Mouse (Mus musculus): ENCODE data around the gene Abcc3. TPM values are rescaled to one million over a fixed set of nuclear protein-coding genes. Genes with fewer than 3 reads are reported as not detected.
A peak's percentile ranks its signal among the peaks of the same experiment; 100 is the strongest.

Gene Abcc3
- polyA plus RNA-seq, 1 experiment from 2014 or later, result 10.5 TPM

DNA sequence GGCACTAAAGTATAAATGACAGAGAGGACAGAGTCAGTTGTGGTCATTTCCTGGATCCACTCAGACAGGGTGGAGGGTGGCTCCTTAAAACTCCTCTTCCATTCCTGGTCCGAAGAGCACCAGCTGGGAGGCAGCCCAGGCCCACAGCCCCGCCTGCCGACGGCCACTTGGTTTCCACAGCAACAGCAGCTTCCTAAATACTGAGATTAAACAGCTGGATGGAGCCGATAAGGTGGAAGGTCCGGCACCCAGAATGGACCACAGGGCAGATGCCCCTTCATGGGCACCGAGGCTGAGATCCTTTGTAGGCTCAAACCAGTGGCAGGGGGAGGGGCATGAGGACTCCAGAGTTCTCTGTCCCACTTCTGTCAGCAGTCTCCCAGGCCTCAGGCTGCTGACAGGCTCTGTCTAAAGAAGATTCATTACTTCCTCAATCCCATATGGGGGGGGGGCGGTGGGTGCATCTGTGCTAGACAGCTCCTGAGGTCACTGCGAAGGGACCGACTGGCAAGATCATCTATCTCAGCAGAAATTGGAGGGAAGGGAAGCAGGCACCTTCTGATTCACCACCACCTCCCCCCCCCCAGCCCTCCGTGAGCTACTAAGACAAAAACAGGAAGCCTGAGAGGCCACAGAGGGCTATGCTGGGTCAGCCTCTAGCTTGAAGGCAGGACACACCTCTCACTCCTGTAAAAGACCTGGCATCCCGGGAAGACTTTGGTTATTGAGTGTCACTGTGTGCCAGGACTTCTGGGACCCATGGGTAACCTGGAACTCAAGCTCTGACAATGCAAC is 6.6 kb downstream of the Abcc3 start:
- peak; percentile 89 for DNase-seq (ENCODE audit: low spot score)
- Histone ChIP-seq H3K27ac (peak overlapping the region; percentile 60; the same call in 1 of the 2 replicates), H3K4me3 (replicated peaks; ENCODE audit: low read depth, low read length) (no peak overlapping the region), H3K9ac (ENCODE audit: low read depth, low read length) (no peak overlapping the region), H3K4me2 (ENCODE audit: low read length) (peak overlapping the region; percentile 41), H3K9me3 (replicated peaks; ENCODE audit: low read length) (no peaks in the 10 kb centered on the region), H3K4me1 (replicated peaks; ENCODE audit: insufficient read depth, low read length) (peaks cover 22% of the 10 kb centered on the region; the same call in 1 of the 2 replicates), H3K36me3 (ENCODE audit: insufficient read depth, low read length) (no peaks in the 10 kb centered on the region), H3K27me3 (ENCODE audit: insufficient read depth, low read length) (no peaks in the 10 kb centered on the region)
- ATAC-seq (replicated peaks; ENCODE audit: low FRiP score, low read depth), result peak; percentile 71
- 3% methylated on average over 12 of the region's 12 CpGs for WGBS
- peak; percentile 30; the same call in 1 of the 2 replicates for TF ChIP-seq CTCF (IDR thresholded peaks at IDR 0.05; ENCODE audit: low read depth)

DNA sequence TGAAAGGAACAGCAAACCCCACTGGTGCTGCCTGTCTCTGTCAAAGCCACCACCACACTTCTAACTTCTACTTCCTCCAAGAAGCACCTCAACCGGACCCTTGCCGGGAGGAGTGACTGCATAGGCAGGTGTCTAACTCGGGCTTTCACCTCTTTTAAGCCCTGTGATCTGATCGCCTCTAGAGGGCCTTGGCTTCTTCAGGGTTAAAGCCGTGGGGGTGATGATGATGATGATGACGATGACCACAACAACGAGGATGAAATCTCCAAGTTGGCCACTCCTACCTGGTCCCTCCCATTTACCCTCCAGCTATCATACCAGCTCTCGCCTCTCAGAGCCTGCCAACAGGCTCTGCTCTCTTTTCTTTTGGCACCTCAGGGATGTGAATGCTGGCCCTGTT is 13.1 kb downstream of the Abcc3 start:
- Histone ChIP-seq H3K9ac (ENCODE audit: low read depth, low read length) (no peak overlapping the region), H3K27me3 (ENCODE audit: insufficient read depth, low read length) (no peaks in the 10 kb centered on the region), H3K27ac (no peak overlapping the region), H3K9me3 (replicated peaks; ENCODE audit: low read length) (no peaks in the 10 kb centered on the region), H3K4me1 (replicated peaks; ENCODE audit: insufficient read depth, low read length) (0 out of 2 replicates have a peak, but pooled peaks cover 6% of the 10 kb centered on the region), H3K36me3 (ENCODE audit: insufficient read depth, low read length) (no peaks in the 10 kb centered on the region), H3K4me2 (ENCODE audit: low read length) (no peak overlapping the region), H3K4me3 (replicated peaks; ENCODE audit: low read depth, low read length) (no peak overlapping the region)
- ATAC-seq (replicated peaks; ENCODE audit: low FRiP score, low read depth) (no peak), DNase-seq (ENCODE audit: low spot score) (no peak)
- 65% methylated on average over 8 of the region's 8 CpGs for WGBS
- TF ChIP-seq CTCF (IDR thresholded peaks at IDR 0.05; ENCODE audit: low read depth), result no peak

DNA sequence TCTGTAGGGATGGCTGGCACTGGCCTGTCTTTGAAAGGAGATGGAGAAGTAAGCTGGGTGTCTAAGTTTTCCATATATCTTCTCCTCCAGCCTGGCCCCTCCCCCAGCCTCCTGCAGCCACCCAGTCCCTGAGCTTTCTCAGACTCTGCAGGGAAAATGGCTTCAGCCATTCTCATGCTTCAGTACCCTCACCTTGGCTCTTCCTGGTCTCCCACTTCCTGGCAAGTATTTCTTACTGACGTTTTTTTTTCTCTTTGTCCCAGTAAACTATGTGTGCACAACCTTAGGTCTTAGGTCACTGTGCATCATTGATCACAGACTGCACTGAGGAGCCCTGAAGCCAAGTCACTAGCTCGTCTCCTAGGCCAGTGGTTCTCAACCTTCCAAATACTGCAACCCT is 13.7 kb downstream of the Abcc3 start:
- ATAC-seq (replicated peaks; ENCODE audit: low FRiP score, low read depth) (peak; percentile 76), DNase-seq (ENCODE audit: low spot score) (peak; percentile 71)
- 0 out of 2 replicates have a peak, but pooled peaks cover 6% of the 10 kb centered on the region for H3K4me1 ChIP-seq (replicated peaks; ENCODE audit: insufficient read depth, low read length)
- no peaks in the 10 kb centered on the region for H3K9me3 ChIP-seq (replicated peaks; ENCODE audit: low read length)
- no peaks in the 10 kb centered on the region for H3K36me3 ChIP-seq (ENCODE audit: insufficient read depth, low read length)
- TF ChIP-seq CTCF (IDR thresholded peaks at IDR 0.05; ENCODE audit: low read depth), result no peak
- 15% methylated on average over 2 of the region's 2 CpGs for WGBS
- H3K4me2 ChIP-seq (ENCODE audit: low read length), result no peak overlapping the region
- no peak overlapping the region for H3K9ac ChIP-seq (ENCODE audit: low read depth, low read length)
- no peaks in the 10 kb centered on the region for H3K27me3 ChIP-seq (ENCODE audit: insufficient read depth, low read length)
- H3K4me3 ChIP-seq (replicated peaks; ENCODE audit: low read depth, low read length), result no peak overlapping the region
- no peak overlapping the region for H3K27ac ChIP-seq

DNA sequence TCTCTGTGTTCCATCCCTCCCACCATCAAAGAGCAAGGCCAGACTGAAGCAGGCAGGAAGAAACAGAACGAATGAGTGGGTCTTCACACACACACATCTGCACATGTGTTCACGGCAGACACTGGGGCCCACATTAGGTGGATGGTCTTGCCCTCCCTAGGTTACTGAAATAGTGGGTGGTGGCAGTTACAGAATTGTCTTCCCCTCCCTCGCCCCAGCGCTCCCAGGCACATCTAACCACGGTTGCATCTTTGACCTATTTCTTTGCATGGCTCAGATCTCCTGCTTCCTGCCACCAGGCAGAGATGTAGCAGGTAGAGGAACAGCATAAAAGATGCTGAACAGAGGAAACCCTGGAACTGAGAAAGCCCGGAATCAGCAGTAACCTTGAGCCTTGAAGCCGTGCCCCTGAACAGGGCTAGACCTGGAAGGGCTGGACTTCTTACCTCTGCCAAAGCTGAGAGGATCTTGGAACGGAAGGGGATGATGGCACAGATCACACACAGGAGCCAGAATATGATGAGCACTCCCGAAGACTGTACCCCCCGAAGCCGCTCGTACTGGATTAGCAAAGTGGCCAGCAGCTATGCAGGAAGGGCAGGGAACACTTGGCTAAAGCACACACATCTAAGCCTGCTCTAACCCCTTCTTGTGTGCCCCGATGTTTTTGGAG is 18.4 kb downstream of the Abcc3 start:
- Histone ChIP-seq H3K27ac (no peak overlapping the region), H3K4me3 (replicated peaks; ENCODE audit: low read depth, low read length) (no peak overlapping the region), H3K4me2 (ENCODE audit: low read length) (no peak overlapping the region), H3K9me3 (replicated peaks; ENCODE audit: low read length) (no peaks in the 10 kb centered on the region), H3K36me3 (ENCODE audit: insufficient read depth, low read length) (no peaks in the 10 kb centered on the region), H3K4me1 (replicated peaks; ENCODE audit: insufficient read depth, low read length) (peaks cover 6% of the 10 kb centered on the region; the same call in 1 of the 2 replicates), H3K9ac (ENCODE audit: low read depth, low read length) (no peak overlapping the region), H3K27me3 (ENCODE audit: insufficient read depth, low read length) (no peaks in the 10 kb centered on the region)
- no peak for TF ChIP-seq CTCF (IDR thresholded peaks at IDR 0.05; ENCODE audit: low read depth)
- 80% methylated on average over 13 of the region's 13 CpGs for WGBS
- no peak for DNase-seq (ENCODE audit: low spot score)
- no peak for ATAC-seq (replicated peaks; ENCODE audit: low FRiP score, low read depth)

DNA sequence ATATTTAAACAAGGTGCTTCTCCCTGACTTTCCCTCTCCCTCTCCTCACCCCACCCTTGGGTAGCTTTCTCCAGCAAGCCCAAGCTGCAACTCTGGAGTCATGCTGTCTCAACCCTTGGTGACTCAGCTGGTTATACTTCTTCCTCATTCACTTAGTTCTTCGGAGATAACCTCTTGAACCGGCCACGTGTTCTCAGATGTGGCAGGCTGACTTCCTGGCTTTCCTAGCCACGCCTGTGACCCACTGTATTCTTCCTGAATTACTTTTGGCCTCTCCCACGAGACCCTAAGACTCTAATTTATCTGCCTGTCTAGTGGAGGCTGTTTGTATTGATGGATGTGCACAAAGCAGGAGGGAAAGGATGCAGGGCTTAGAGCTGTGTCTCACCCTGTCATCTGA is 22.0 kb downstream of the Abcc3 start:
- ATAC-seq (replicated peaks; ENCODE audit: low FRiP score, low read depth) (peak; percentile 57), DNase-seq (ENCODE audit: low spot score) (peak; percentile 52)
- Histone ChIP-seq H3K4me2 (ENCODE audit: low read length) (no peak overlapping the region), H3K4me3 (replicated peaks; ENCODE audit: low read depth, low read length) (no peak overlapping the region), H3K27me3 (ENCODE audit: insufficient read depth, low read length) (no peaks in the 10 kb centered on the region), H3K27ac (no peak overlapping the region), H3K36me3 (ENCODE audit: insufficient read depth, low read length) (no peaks in the 10 kb centered on the region), H3K9me3 (replicated peaks; ENCODE audit: low read length) (no peaks in the 10 kb centered on the region), H3K4me1 (replicated peaks; ENCODE audit: insufficient read depth, low read length) (no peaks in the 10 kb centered on the region; the same call in 1 of the 2 replicates), H3K9ac (ENCODE audit: low read depth, low read length) (no peak overlapping the region)
- no peak for TF ChIP-seq CTCF (IDR thresholded peaks at IDR 0.05; ENCODE audit: low read depth)
- WGBS, result 9% methylated on average over 5 of the region's 5 CpGs

DNA sequence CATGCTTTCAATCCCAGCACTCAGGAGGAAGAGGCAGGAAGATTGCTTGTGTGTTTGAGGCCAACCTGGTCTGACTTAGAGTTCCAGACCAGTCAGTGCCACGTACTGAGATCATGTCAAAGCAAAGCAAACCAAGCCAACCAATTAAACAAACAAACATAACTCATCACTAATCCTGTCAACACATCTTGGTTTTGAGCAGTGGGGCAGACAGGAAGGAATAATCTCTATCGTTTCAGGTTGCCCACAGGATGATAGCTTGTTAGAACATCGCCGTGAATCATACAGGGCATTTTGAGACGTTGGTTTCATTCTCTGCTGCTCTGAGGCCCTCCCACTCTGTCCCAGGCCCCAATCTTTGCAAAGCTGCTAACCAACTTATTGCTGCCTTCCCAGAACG is 22.8 kb downstream of the Abcc3 start:
- Histone ChIP-seq H3K9me3 (replicated peaks; ENCODE audit: low read length) (no peaks in the 10 kb centered on the region), H3K4me1 (replicated peaks; ENCODE audit: insufficient read depth, low read length) (no peaks in the 10 kb centered on the region; the same call in none of the 2 replicates), H3K4me3 (replicated peaks; ENCODE audit: low read depth, low read length) (no peak overlapping the region), H3K27me3 (ENCODE audit: insufficient read depth, low read length) (no peaks in the 10 kb centered on the region), H3K27ac (no peak overlapping the region), H3K4me2 (ENCODE audit: low read length) (no peak overlapping the region), H3K9ac (ENCODE audit: low read depth, low read length) (no peak overlapping the region), H3K36me3 (ENCODE audit: insufficient read depth, low read length) (no peaks in the 10 kb centered on the region)
- 72% methylated on average over 6 of the region's 6 CpGs for WGBS
- no peak for ATAC-seq (replicated peaks; ENCODE audit: low FRiP score, low read depth)
- no peak for TF ChIP-seq CTCF (IDR thresholded peaks at IDR 0.05; ENCODE audit: low read depth)
- DNase-seq (ENCODE audit: low spot score), result no peak

Measured in kidney, postnatal 0 days (tissue).